22 mouse cellular contexts compared by ENCODE assay signal in genomic region chr16:44061341-44061740, GRCm38 (mm10).
"Had no signal": no experiment of that assay in that cellular context is flagged by ENCODE, and none has a peak within 500 bp of the region (broad histone marks: within the 10 kb centered on the region; RNA-seq: fewer than 3 reads in every experiment).

No protein-coding gene starts in this region.

- H3K36me3 ChIP-seq: kidney, embryonic 15.5 days; limb, embryonic 12.5 days; limb, embryonic 15.5 days; midbrain, embryonic 12.5 days; midbrain, embryonic 15.5 days; neural tube, embryonic 12.5 days; neural tube, embryonic 15.5 days; stomach, embryonic 15.5 days had no signal

- DNase-seq: kidney, adult 8-10 months; kidney, postnatal 10 days; kidney, postnatal 36 days; layer of hippocampus, postnatal 36 days; lung, adult 2 months; lung, postnatal 14 days; right cerebral cortex, adult 18-20 months; right cerebral cortex, postnatal 14 days; right cerebral cortex, postnatal 4 days; spleen, adult 18-20 months; thymus, postnatal 25 days had no signal

- H3K9me3 ChIP-seq: kidney, embryonic 15.5 days; limb, embryonic 12.5 days; limb, embryonic 15.5 days; midbrain, embryonic 12.5 days; midbrain, embryonic 15.5 days; neural tube, embryonic 12.5 days; neural tube, embryonic 15.5 days; stomach, embryonic 15.5 days had no signal

- ATAC-seq: intestine, postnatal 0 days; midbrain, embryonic 15.5 days had no signal

- H3K4me2 ChIP-seq: kidney, embryonic 15.5 days; limb, embryonic 12.5 days; limb, embryonic 15.5 days; midbrain, embryonic 12.5 days; midbrain, embryonic 15.5 days; neural tube, embryonic 12.5 days; neural tube, embryonic 15.5 days; stomach, embryonic 15.5 days had no signal

- H3K4me1 ChIP-seq: kidney, embryonic 15.5 days; limb, embryonic 15.5 days; midbrain, embryonic 12.5 days; neural tube, embryonic 12.5 days had no signal

- H3K4me3 ChIP-seq: kidney, embryonic 15.5 days; left cerebral cortex, adult 2 months; limb, embryonic 12.5 days; limb, embryonic 15.5 days; midbrain, embryonic 12.5 days; midbrain, embryonic 15.5 days; neural tube, embryonic 12.5 days; neural tube, embryonic 15.5 days; stomach, embryonic 15.5 days had no signal

- H3K27me3 ChIP-seq: kidney, embryonic 15.5 days; limb, embryonic 12.5 days; limb, embryonic 15.5 days; midbrain, embryonic 15.5 days; neural tube, embryonic 12.5 days; neural tube, embryonic 15.5 days; stomach, embryonic 15.5 days had no signal

- H3K27ac ChIP-seq: kidney, embryonic 15.5 days; left cerebral cortex, adult 2 months; limb, embryonic 12.5 days; limb, embryonic 15.5 days; macrophage; midbrain, embryonic 12.5 days; midbrain, embryonic 15.5 days; neural tube, embryonic 12.5 days; neural tube, embryonic 15.5 days; stomach, embryonic 15.5 days had no signal

- H3K9ac ChIP-seq: kidney, embryonic 15.5 days; limb, embryonic 12.5 days; limb, embryonic 15.5 days; midbrain, embryonic 12.5 days; midbrain, embryonic 15.5 days; neural tube, embryonic 12.5 days; neural tube, embryonic 15.5 days; stomach, embryonic 15.5 days had no signal
